Mouse (Mus musculus): ENCODE measurements around the gene Atf5.

The Atf5 gene

DNA sequence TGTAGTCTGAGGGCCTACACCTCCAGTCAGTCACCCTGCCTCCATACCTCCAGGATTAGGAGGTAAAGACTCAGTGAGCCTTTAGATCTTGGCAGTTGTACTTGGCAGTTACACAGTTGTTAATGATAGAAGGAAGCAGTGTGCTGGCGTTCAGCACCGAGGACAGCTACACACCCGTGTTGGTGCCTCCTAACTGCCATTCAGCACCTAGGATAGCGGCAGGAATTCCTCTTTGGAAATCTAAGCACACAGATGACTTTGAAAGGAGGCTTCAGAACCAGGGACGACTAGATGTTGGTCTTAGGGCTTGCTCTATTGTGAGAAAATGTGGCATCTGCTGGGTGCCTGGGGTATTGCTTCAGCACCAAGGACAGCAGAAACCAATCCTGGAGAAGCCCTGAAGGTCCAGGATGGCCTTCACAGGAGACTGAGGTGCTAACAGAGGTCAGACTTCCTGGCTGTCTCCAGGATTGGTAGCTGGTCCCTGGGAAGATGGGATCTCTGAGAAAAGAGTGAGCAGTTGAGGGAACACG lies 46.3 kb downstream of the Atf5 start:
- DNase-seq (ENCODE audit: low spot score in 2 of 2), result no peak

DNA sequence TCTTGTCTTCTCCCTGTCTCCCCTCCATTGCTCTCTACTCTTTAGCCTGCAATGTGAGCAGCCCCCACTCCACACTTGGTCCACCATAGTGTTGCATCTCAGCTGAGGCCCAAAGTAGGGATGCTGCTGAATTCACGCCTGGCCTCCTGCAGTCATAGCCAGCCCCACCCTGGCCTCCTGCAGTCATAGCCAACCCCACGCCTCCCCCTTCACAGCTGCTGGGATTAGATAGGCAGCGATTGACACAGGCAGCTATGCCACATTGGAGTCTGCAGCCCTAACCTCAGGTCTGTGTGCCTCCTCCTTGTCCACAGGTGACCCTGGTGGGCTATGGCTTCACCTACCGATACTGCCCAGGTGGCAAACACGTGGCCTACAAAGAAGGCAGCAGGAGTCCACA lies 48.3 kb downstream of the Atf5 start:
- DNase-seq (ENCODE audit: low spot score in 2 of 2), result no peak

Data from frontal cortex, postnatal 25 days (tissue).